Mouse (Mus musculus) bone marrow, adult 2 months (tissue): ENCODE results near the gene Ccdc87.

Experiments
- CTCF ChIP-seq: fragments of 200-500 bp; IDR thresholded peaks from 2 replicates; pipeline ENCODE4 v1.5.1; 2011; ENCODE audit warnings: low read length, control low read depth; ENCODE audit not compliant: control insufficient read depth, insufficient read depth
- POLR2A ChIP-seq: fragments of 200-500 bp; IDR thresholded peaks from 2 replicates; pipeline ENCODE4 v1.6.1; 2011; ENCODE audit warnings: low read depth, mild to moderate bottlenecking, control low read depth, low read length, borderline replicate concordance; ENCODE audit not compliant: control insufficient read depth

DNA sequence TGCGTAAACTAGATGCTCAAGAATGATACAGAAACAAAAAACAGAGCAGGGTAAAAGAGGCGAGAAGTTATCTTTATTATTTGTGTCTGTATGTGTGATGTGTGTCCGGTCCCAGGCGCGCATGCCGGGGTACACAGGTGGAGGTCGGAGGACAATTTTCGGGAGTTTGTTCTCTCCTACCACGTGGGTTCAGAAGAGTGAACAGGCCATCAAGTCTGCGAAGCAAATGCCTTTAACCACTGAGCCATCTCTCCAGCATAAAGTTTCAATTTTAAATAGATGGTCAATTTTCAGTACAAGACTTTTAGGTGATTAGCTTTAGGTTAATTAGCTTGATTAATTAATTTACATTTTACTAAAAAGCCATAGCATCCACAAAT lies 40.1 kb downstream of the Ccdc87 start:
- no peak for TF ChIP-seq POLR2A
- no peak for TF ChIP-seq CTCF
